Mouse (Mus musculus) cortical plate, adult 2 months (tissue): ENCODE measurements at regions not wholly inside any gene's neighbourhood (a gene's known extent, or its start where the extent isn't known, plus 50 kb on each side); places are given as distances from the start of the nearest gene placed in this dataset.

Experiments used
- CTCF ChIP-seq: fragments of 200-500 bp; IDR thresholded peaks from 2 replicates; pipeline ENCODE4 v1.5.1; 2011; ENCODE audit warnings: mild to moderate bottlenecking, control low read depth, low read length; ENCODE audit not compliant: insufficient read depth; ENCODE audit errors: extremely low read depth
- POLR2A ChIP-seq: fragments of 200-500 bp; IDR thresholded peaks from 2 replicates; pipeline ENCODE4 v1.6.1; 2011; ENCODE audit warnings: mild to moderate bottlenecking, low read length, control low read depth; ENCODE audit not compliant: insufficient read depth; ENCODE audit errors: extremely low read depth

- no peak for TF ChIP-seq POLR2A
- no peak for TF ChIP-seq CTCF
These were observed 123.0 kb upstream of the Kit start for GRCm38 (mm10) chr5:75451693-75452092.
